Mouse (Mus musculus): Measurements from ENCODE around the gene Fbxo4. TPM values are rescaled to one million over a fixed set of nuclear protein-coding genes. Genes with fewer than 3 reads are reported as not detected.

The Fbxo4 gene
- polyA plus RNA-seq (2012; ENCODE audit: insufficient read depth, insufficient read length, missing spikeins): 15.9 and 18.9 TPM in 2 replicates

GRCm38 (mm10) chr15:3979061-3979848 is at the start of gene Fbxo4:
TSS of gene Fbxo4 (minus strand) at chr15:3979573.
- Histone ChIP-seq H3K27ac (replicated peaks; ENCODE audit: low read depth, low read length) (peak within 1 kb of the TSS; percentile 91), H3K4me1 (ENCODE audit: control insufficient read depth, insufficient read depth, insufficient read length, low read length) (0 out of 2 replicates have a peak, but pooled peaks cover 2% of the 10 kb centered on the region), H3K4me3 (ENCODE audit: insufficient read depth, low read depth, low read length) (peak within 1 kb of the TSS; percentile 75)

GRCm38 (mm10) chr15:4028960-4029359 is 49.6 kb upstream of the Fbxo4 start:
- Histone ChIP-seq H3K27ac (replicated peaks; ENCODE audit: low read depth, low read length) (no peak overlapping the region), H3K4me1 (ENCODE audit: control insufficient read depth, insufficient read depth, insufficient read length, low read length) (peaks cover 6% of the 10 kb centered on the region)

GRCm38 (mm10) chr15:4028411-4028700 is 49.0 kb upstream of the Fbxo4 start:
- H3K27ac ChIP-seq (replicated peaks; ENCODE audit: low read depth, low read length): no peak overlapping the region
- H3K4me3 ChIP-seq (ENCODE audit: insufficient read depth, low read depth, low read length): no peak overlapping the region
- H3K4me1 ChIP-seq (ENCODE audit: control insufficient read depth, insufficient read depth, insufficient read length, low read length): peaks cover 6% of the 10 kb centered on the region

More at GRCm38 (mm10) chr15:4028960-4029359, 49.6 kb upstream of the Fbxo4 start:
- no peak overlapping the region for H3K4me3 ChIP-seq (ENCODE audit: insufficient read depth, low read depth, low read length)

GRCm38 (mm10) chr15:4027671-4028410 is 48.5 kb upstream of the Fbxo4 start:
- 0 out of 2 replicates have a peak overlapping the region, but pooled peaks have one; percentile 23 for H3K27ac ChIP-seq (replicated peaks; ENCODE audit: low read depth, low read length)
- H3K4me1 ChIP-seq (ENCODE audit: control insufficient read depth, insufficient read depth, insufficient read length, low read length): peaks cover 6% of the 10 kb centered on the region
- peak overlapping the region; percentile 88 for H3K4me3 ChIP-seq (ENCODE audit: insufficient read depth, low read depth, low read length)

GRCm38 (mm10) chr15:4026831-4027584 is 47.6 kb upstream of the Fbxo4 start:
- peaks cover 6% of the 10 kb centered on the region for H3K4me1 ChIP-seq (ENCODE audit: control insufficient read depth, insufficient read depth, insufficient read length, low read length)
- peak overlapping the region; percentile 69 for H3K27ac ChIP-seq (replicated peaks; ENCODE audit: low read depth, low read length)
- H3K4me3 ChIP-seq (ENCODE audit: insufficient read depth, low read depth, low read length): peak overlapping the region; percentile 88

- H3K4me1 ChIP-seq (ENCODE audit: control insufficient read depth, insufficient read depth, insufficient read length, low read length): peaks cover 6% of the 10 kb centered on the region
- peak within 1 kb of the TSS; percentile 88 for H3K4me3 ChIP-seq (ENCODE audit: insufficient read depth, low read depth, low read length)
- H3K27ac ChIP-seq (replicated peaks; ENCODE audit: low read depth, low read length): peak within 1 kb of the TSS; percentile 69
Measured at GRCm38 (mm10) chr15:4026231-4026773, 46.9 kb upstream of the Fbxo4 start, which contains the start of gene Oxct1. TSS of gene Oxct1 (plus strand) at chr15:4026383.

GRCm38 (mm10) chr15:4025508-4025904 is 46.1 kb upstream of the Fbxo4 start:
- H3K4me1 ChIP-seq (ENCODE audit: control insufficient read depth, insufficient read depth, insufficient read length, low read length): peaks cover 6% of the 10 kb centered on the region
- peak overlapping the region; percentile 88; the same call in 1 of the 2 replicates for H3K4me3 ChIP-seq (ENCODE audit: insufficient read depth, low read depth, low read length)
- H3K27ac ChIP-seq (replicated peaks; ENCODE audit: low read depth, low read length): peak overlapping the region; percentile 69

GRCm38 (mm10) chr15:4024726-4025507 is 45.5 kb upstream of the Fbxo4 start:
- no peak overlapping the region for H3K4me3 ChIP-seq (ENCODE audit: insufficient read depth, low read depth, low read length)
- H3K27ac ChIP-seq (replicated peaks; ENCODE audit: low read depth, low read length): no peak overlapping the region
- peaks cover 6% of the 10 kb centered on the region for H3K4me1 ChIP-seq (ENCODE audit: control insufficient read depth, insufficient read depth, insufficient read length, low read length)

GRCm38 (mm10) chr15:4023747-4024146 is 44.4 kb upstream of the Fbxo4 start:
- H3K27ac ChIP-seq (replicated peaks; ENCODE audit: low read depth, low read length): no peak overlapping the region
- H3K4me1 ChIP-seq (ENCODE audit: control insufficient read depth, insufficient read depth, insufficient read length, low read length): peaks cover 6% of the 10 kb centered on the region

GRCm38 (mm10) chr15:4020711-4021110 is 41.3 kb upstream of the Fbxo4 start:
- Histone ChIP-seq H3K4me1 (ENCODE audit: control insufficient read depth, insufficient read depth, insufficient read length, low read length) (no peaks in the 10 kb centered on the region), H3K27ac (replicated peaks; ENCODE audit: low read depth, low read length) (no peak overlapping the region), H3K4me3 (ENCODE audit: insufficient read depth, low read depth, low read length) (no peak overlapping the region)

More at GRCm38 (mm10) chr15:4023747-4024146, 44.4 kb upstream of the Fbxo4 start:
- H3K4me3 ChIP-seq (ENCODE audit: insufficient read depth, low read depth, low read length): no peak overlapping the region

GRCm38 (mm10) chr15:4013873-4014272 is 34.5 kb upstream of the Fbxo4 start:
- H3K4me3 ChIP-seq (ENCODE audit: insufficient read depth, low read depth, low read length): no peak overlapping the region
- no peaks in the 10 kb centered on the region for H3K4me1 ChIP-seq (ENCODE audit: control insufficient read depth, insufficient read depth, insufficient read length, low read length)
- H3K27ac ChIP-seq (replicated peaks; ENCODE audit: low read depth, low read length): no peak overlapping the region

- Histone ChIP-seq H3K27ac (replicated peaks; ENCODE audit: low read depth, low read length) (no peak overlapping the region), H3K4me3 (ENCODE audit: insufficient read depth, low read depth, low read length) (no peak overlapping the region), H3K4me1 (ENCODE audit: control insufficient read depth, insufficient read depth, insufficient read length, low read length) (no peaks in the 10 kb centered on the region)
Measured at GRCm38 (mm10) chr15:4000536-4000935, 21.2 kb upstream of the Fbxo4 start.

- Histone ChIP-seq H3K4me3 (ENCODE audit: insufficient read depth, low read depth, low read length) (no peak overlapping the region), H3K27ac (replicated peaks; ENCODE audit: low read depth, low read length) (0 out of 2 replicates have a peak overlapping the region, but pooled peaks have one; percentile 32)
Measured at GRCm38 (mm10) chr15:3999144-3999543, 19.8 kb upstream of the Fbxo4 start.

More at GRCm38 (mm10) chr15:3999144-3999543, 19.8 kb upstream of the Fbxo4 start:
- no peaks in the 10 kb centered on the region; the same call in 1 of the 2 replicates for H3K4me1 ChIP-seq (ENCODE audit: control insufficient read depth, insufficient read depth, insufficient read length, low read length)
